Comparison of ENCODE assay signal across 12 mouse cellular contexts in the genomic region with DNA sequence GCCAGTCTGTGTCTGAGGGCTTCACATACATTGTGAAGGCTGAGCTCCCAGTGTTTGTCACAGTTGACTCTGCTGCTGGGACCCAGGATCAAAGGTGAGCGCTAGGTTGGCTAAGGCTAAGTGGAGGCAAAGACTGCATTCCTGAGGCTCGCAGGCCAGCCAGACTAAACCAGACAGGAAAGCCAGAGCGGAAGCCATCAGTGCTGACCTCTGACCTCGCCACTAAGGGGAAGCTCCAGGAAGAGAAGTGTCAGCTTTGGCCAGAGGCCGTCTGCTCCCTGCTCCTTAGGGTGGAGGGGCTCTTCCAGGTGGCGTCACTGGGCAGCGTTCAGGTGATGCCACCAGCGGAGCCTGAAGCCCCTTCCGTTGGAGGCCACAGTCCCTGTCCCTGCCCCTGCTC. TPM values are rescaled to one million over a fixed set of nuclear protein-coding genes. Genes with fewer than 3 reads are reported as not detected.
DNase-seq lines count a peak whose midpoint lies in the region; ATAC-seq lines count a peak whose summit lies in the region.
"Had no signal": no experiment of that assay in that cellular context is flagged by ENCODE, and none has a peak within 500 bp of the region (broad histone marks: within the 10 kb centered on the region; RNA-seq: fewer than 3 reads in every experiment).

No protein-coding gene starts in this region.

- peak; percentile 28; the same call in 1 of the 2 replicates for ATAC-seq in heart, embryonic 12.5 days (ENCODE audit: insufficient number of reproducible peaks, low FRiP score)

- no peak overlapping the region for H3K4me2 ChIP-seq in heart, embryonic 12.5 days
- H3K4me2 ChIP-seq: limb, embryonic 13.5 days had no signal

- no peak overlapping the region for H3K4me3 ChIP-seq in heart, embryonic 12.5 days
- H3K4me3 ChIP-seq in embryonic facial prominence, embryonic 10.5 days = peak overlapping the region; percentile 19; the same call in 1 of the 2 replicates
- H3K4me3 ChIP-seq: limb, embryonic 13.5 days; myocyte had no signal

- WGBS in heart, embryonic 12.5 days = 57% methylated on average over 9 of the region's 9 CpGs
- WGBS in embryonic facial prominence, embryonic 10.5 days = 37% methylated on average over 9 of the region's 9 CpGs

- H3K36me3 ChIP-seq in heart, embryonic 12.5 days = peaks cover 99% of the 10 kb centered on the region
- H3K36me3 ChIP-seq in embryonic facial prominence, embryonic 10.5 days (replicated peaks) = peaks cover 100% of the 10 kb centered on the region

- no peak for DNase-seq in heart, postnatal 4 days
- DNase-seq in embryo, embryonic 10 days (ENCODE audit: low spot score) = peak; percentile 84
- DNase-seq in embryonic facial prominence, embryonic 10.5 days (ENCODE audit: low spot score) = peak; percentile 75
- DNase-seq in kidney, postnatal 25 days = peak; percentile 81 to 90
- no peak for DNase-seq in ovary, adult 18-20 months (ENCODE audit: low spot score)
- no peak for DNase-seq in gastrocnemius, postnatal 36 days
- DNase-seq: cerebellum, adult 9-10 months; gastrocnemius, postnatal 25 days had no signal

- H3K27me3 ChIP-seq in heart, embryonic 12.5 days (replicated peaks) = no peaks in the 10 kb centered on the region
- H3K27me3 ChIP-seq in embryonic facial prominence, embryonic 10.5 days (replicated peaks; ENCODE audit: low read depth, poor library complexity, severe bottlenecking) = no peaks in the 10 kb centered on the region
- H3K27me3 ChIP-seq: limb, embryonic 13.5 days had no signal

- peaks cover 33% of the 10 kb centered on the region for H3K4me1 ChIP-seq in heart, embryonic 12.5 days (replicated peaks)
- peaks cover 71% of the 10 kb centered on the region for H3K4me1 ChIP-seq in embryonic facial prominence, embryonic 10.5 days

- H3K27ac ChIP-seq in heart, embryonic 12.5 days (ENCODE audit: poor library complexity, severe bottlenecking) = peak overlapping the region; percentile 16; the same call in 1 of the 2 replicates
- peak overlapping the region; percentile 77 for H3K27ac ChIP-seq in embryonic facial prominence, embryonic 10.5 days (replicated peaks)
- H3K27ac ChIP-seq: limb, embryonic 13.5 days; macrophage had no signal

- intact Hi-C loops in gastrocnemius, postnatal 36 days (cut with DNase I) = no loop called here

- H3K9ac ChIP-seq in heart, embryonic 12.5 days = peak overlapping the region; percentile 21; the same call in 1 of the 2 replicates
- H3K9ac ChIP-seq: limb, embryonic 13.5 days had no signal

- H3K9me3 ChIP-seq in heart, embryonic 12.5 days (replicated peaks) = no peaks in the 10 kb centered on the region
- H3K9me3 ChIP-seq in embryonic facial prominence, embryonic 10.5 days = no peaks in the 10 kb centered on the region
- H3K9me3 ChIP-seq: limb, embryonic 13.5 days had no signal

RNA-seq across cellular contexts. Expression of gene Gins2, which starts 13.3 kb away (rescaled TPM):
- polyA plus RNA-seq in heart, embryonic 12.5 days (2016; fragmentation: Nextera tagmentation; extraction: Ambion mirVana) = 63.4 and 66.8 TPM in 2 replicates
- total RNA-seq in heart, postnatal 4 days (2021) = 10 to 100 TPM; 42.0 to 43.2 TPM
- polyA plus RNA-seq in embryonic facial prominence, embryonic 10.5 days (2016; fragmentation: Nextera tagmentation; extraction: Ambion mirVana) = 156 TPM in 2 replicates
- under 1 TPM; 0.66 to 0.94 TPM for total RNA-seq in gastrocnemius, postnatal 36 days (2021)

Comparison
In these comparisons a context has a peak if more than half of its experiments do, and no peak if none do; other contexts are left out.
1. DNase-seq: peak in embryo, embryonic 10 days (single experiment), embryonic facial prominence, embryonic 10.5 days (single experiment) and kidney, postnatal 25 days (2 of 2); none in heart, postnatal 4 days (single experiment), ovary, adult 18-20 months (single experiment) and gastrocnemius, postnatal 36 days (0 of 2).
2. RNA of gene Gins2, which starts 13.3 kb away (total RNA-seq): 42.0 to 43.2 TPM in heart, postnatal 4 days; 0.66 to 0.94 TPM in gastrocnemius, postnatal 36 days; every median in the first group is over 10 times any median in the second.